Mouse (Mus musculus) thymus, postnatal 10 days (tissue): Measurements from ENCODE around the gene Gm2916.
"Not testable (repeated sequence)": the region's sequence is repeated elsewhere in the genome, so short reads cannot be mapped to it uniquely, and the experiment has no call there.

Experiments used
- DNase-seq, 2 experiments: peaks; one replicate each; pipeline ENCODE4 v3.0.0; 2021; ENCODE audit warnings: low spot score in 2 of 2

Gm2916 gene

DNA sequence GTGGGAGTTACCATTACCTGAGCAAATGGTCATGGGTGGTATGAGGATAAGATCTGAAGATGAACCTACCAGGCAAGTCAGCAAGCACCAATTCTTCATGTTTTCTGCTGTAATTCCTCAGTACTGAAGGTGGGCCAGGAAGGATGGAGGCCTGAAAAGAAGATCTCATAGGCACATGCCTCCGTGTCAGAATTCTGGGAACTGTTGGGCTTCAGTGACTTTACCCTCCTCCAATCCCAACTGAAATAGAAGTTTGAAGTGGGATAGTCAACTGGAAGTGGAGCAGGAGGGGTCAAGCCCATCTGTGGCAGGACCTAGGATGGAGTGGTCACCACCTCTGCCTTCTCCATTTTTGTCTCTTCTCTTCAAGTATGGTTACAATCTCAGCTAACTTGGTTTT is at the start of gene Gm2916:
Gene Gm2916 (plus strand): TSS at position 301 of the 400 bp plus-strand sequence.
- not testable (repeated sequence) for DNase-seq

DNA sequence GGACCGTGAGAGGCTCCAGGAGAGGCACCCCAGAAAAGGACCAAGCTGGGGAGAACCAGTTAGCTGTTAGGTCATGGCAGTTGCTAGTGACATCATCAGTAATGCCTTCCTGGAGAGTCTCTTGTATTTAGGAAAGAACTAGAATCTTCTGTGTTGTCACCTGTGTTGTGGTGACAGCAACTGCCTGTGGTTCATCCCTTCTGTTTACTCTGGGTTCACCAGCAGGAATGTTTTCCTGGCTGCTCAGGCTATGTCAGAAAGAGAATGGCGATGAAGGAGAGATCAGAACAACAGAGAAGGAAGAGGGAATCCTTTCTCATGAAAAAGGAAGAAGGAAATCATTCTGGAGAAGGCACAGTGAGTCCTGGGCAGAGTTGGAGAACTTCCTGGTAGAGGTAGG is 38.0 kb upstream of the Gm2916 start, which contains the start of gene Gm3033:
Gene Gm3033 (plus strand): TSS at position 301 of the 400 bp plus-strand sequence.
- not testable (repeated sequence) for DNase-seq

GRCm38 (mm10) chr14:3931456-3931855 is 47.5 kb downstream of the Gm2916 start, which contains the start of gene Gm3029:
Gm3029 (plus strand) TSS chr14:3931756.
- not testable (repeated sequence) for DNase-seq

- DNase-seq = not testable (repeated sequence)
Measured at GRCm38 (mm10) chr14:3963247-3963646, 79.3 kb downstream of the Gm2916 start, which contains the start of gene Gm3095. Gm3095 (plus strand) TSS chr14:3963547.
